Mouse (Mus musculus): ENCODE measurements around the gene Klhl23.

GRCm38 (mm10) chr2:69789429-69790069 is 32.2 kb upstream of the Klhl23 start, which contains the start of the genes Ccdc173 and Phospho2:
- TF ChIP-seq CTCF (IDR thresholded peaks at IDR 0.05; ENCODE audit: control insufficient read depth, insufficient read depth, insufficient read length) (no peak), USF1 (IDR thresholded peaks at IDR 0.05; ENCODE audit: low read depth) (no peak), MYOG (IDR thresholded peaks at IDR 0.05; ENCODE audit: control insufficient read depth, extremely low read depth, insufficient read length) (no peak), MAX (IDR thresholded peaks at IDR 0.05) (no peak), CEBPB (IDR thresholded peaks at IDR 0.05; ENCODE audit: low read depth) (no peak), MYOD1 (IDR thresholded peaks at IDR 0.05; ENCODE audit: control insufficient read depth, insufficient read length, low read depth) (no peak), FOSL1 (IDR thresholded peaks at IDR 0.05; ENCODE audit: insufficient read depth, low read length, poor library complexity, severe bottlenecking) (no peak)

Measured in C2C12 (cell line).